Mouse (Mus musculus): ENCODE results near the gene Slc37a1.

GRCm38 (mm10) chr17:31264372-31264771 lies 22.2 kb upstream of the Slc37a1 start:
- no peak for TF ChIP-seq CTCF (IDR thresholded peaks at IDR 0.05; ENCODE audit: borderline replicate concordance, control insufficient read depth, extremely low read depth, insufficient read depth, low read length, poor library complexity)
- no peak for TF ChIP-seq POLR2A (IDR thresholded peaks at IDR 0.05; ENCODE audit: control insufficient read depth, extremely low read depth, insufficient read depth, low read length, poor library complexity)

Measured in thymus, adult 2 months (tissue).